Mouse (Mus musculus): ENCODE data around the gene Armc7. TPM values are rescaled to one million over a fixed set of nuclear protein-coding genes. Genes with fewer than 3 reads are reported as not detected.
A peak's percentile ranks its signal among the peaks of the same experiment; 100 is the strongest.
"Not testable (repeated sequence)": the region's sequence is repeated elsewhere in the genome, so short reads cannot be mapped to it uniquely, and the experiment has no call there.

Armc7 gene
- polyA plus RNA-seq, 1 experiment from 2014 or later, result 7.6 TPM

DNA sequence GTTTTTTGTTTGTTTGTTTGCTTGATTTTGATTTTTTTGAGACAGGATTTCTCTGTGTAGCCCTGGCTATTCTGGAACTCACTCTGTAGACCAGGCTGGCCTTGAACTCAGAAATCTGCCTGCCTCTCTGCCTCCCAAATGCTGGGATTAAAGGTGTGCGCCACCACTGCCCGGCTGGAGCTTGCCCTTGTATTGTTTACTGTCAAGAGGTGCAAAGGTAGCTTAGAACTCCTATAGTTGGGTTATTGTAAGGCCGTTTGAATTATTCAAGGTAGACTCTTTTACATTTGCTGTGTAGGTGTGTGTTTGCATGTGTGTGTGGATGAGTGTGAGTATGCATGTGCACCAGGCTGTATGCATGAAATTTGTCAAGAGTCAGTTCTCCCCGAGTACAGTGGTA is 1.2 kb downstream of the Armc7 start:
- DNase-seq (ENCODE audit: low spot score); H3K27ac ChIP-seq (replicated peaks; ENCODE audit: low read depth, low read length); H3K27me3 ChIP-seq (replicated peaks; ENCODE audit: control insufficient read depth, insufficient read depth, low read length); H3K9me3 ChIP-seq (ENCODE audit: control insufficient read depth, low read length); ATAC-seq (ENCODE audit: low read depth); H3K36me3 ChIP-seq (ENCODE audit: control insufficient read depth, insufficient read depth, low read length): not testable (repeated sequence)
- 84% methylated on average over 4 of the region's 4 CpGs for WGBS
- peak overlapping the region; percentile 84; the same call in 1 of the 2 replicates for H3K9ac ChIP-seq (ENCODE audit: low read depth, low read length)
- H3K4me1 ChIP-seq (ENCODE audit: control insufficient read depth, insufficient read depth, low read length), result peaks cover 10% of the 10 kb centered on the region; the same call in 1 of the 2 replicates
- peak overlapping the region; percentile 72; the same call in 1 of the 2 replicates for H3K4me3 ChIP-seq (ENCODE audit: low read depth, low read length)
- peak overlapping the region; percentile 81 for H3K4me2 ChIP-seq (ENCODE audit: low read depth, low read length)

DNA sequence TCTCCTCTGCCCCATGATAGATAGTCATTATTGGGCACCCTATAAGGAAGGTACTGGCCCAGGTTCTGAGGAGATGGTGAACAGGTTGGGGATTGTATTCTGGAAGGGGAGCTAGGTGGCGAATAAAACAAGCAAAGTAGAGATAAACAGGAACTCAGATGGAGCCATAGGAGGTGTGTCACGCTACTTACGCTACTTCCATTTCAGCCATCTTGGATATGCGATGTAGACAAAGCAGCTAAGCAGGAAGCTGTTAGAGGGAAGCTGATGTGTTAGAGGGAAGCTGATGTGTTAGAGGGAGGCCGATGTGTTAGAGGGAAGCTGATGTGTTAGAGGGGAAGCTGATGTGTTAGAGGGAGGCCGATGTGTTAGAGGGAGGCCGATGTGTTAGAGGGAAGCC is 1.9 kb downstream of the Armc7 start:
- H3K27me3 ChIP-seq (replicated peaks; ENCODE audit: control insufficient read depth, insufficient read depth, low read length); H3K9ac ChIP-seq (ENCODE audit: low read depth, low read length); H3K36me3 ChIP-seq (ENCODE audit: control insufficient read depth, insufficient read depth, low read length); H3K9me3 ChIP-seq (ENCODE audit: control insufficient read depth, low read length); DNase-seq (ENCODE audit: low spot score); ATAC-seq (ENCODE audit: low read depth); H3K4me3 ChIP-seq (ENCODE audit: low read depth, low read length); H3K27ac ChIP-seq (replicated peaks; ENCODE audit: low read depth, low read length): not testable (repeated sequence)
- peaks cover 10% of the 10 kb centered on the region; the same call in 1 of the 2 replicates for H3K4me1 ChIP-seq (ENCODE audit: control insufficient read depth, insufficient read depth, low read length)
- 0 out of 2 replicates have a peak overlapping the region, but pooled peaks have one; percentile 81 for H3K4me2 ChIP-seq (ENCODE audit: low read depth, low read length)
- WGBS, result 84% methylated on average over 7 of the region's 7 CpGs

DNA sequence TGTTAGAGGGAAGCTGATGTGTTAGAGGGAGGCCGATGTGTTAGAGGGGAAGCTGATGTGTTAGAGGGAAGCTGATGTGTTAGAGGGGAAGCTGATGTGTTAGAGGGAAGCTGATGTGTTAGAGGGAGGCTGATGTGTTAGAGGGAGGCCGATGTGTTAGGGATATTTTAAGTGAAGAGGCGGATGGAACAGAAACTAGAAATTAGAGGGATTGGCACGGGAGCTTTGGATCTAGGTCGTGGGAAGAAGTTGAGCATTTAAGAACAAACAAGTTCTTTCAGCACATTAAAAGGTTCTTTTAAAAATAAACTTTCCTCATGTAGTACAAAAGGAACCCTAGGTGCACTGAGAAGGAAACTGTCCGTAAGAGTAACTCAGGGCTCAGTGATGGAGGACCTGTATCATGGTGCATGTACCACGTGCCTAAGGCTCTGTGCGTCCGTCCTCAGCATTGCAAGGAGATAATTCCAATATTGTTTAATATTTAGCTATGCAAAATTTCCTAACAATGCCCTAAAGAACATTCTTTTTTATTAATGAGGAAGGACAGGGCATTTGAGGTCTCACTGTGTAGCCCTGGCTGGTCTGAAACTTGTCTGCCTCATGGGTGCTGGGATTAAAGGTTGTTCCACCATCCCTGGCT is 3.0 kb downstream of the Armc7 start:
- Histone ChIP-seq H3K36me3 (ENCODE audit: control insufficient read depth, insufficient read depth, low read length) (0 out of 2 replicates have a peak, but pooled peaks cover 9% of the 10 kb centered on the region), H3K4me1 (ENCODE audit: control insufficient read depth, insufficient read depth, low read length) (peaks cover 10% of the 10 kb centered on the region; the same call in 1 of the 2 replicates), H3K9ac (ENCODE audit: low read depth, low read length) (no peak overlapping the region), H3K4me3 (ENCODE audit: low read depth, low read length) (no peak overlapping the region), H3K9me3 (ENCODE audit: control insufficient read depth, low read length) (no peaks in the 10 kb centered on the region), H3K27ac (replicated peaks; ENCODE audit: low read depth, low read length) (no peak overlapping the region), H3K27me3 (replicated peaks; ENCODE audit: control insufficient read depth, insufficient read depth, low read length) (no peaks in the 10 kb centered on the region), H3K4me2 (ENCODE audit: low read depth, low read length) (no peak overlapping the region)
- DNase-seq (ENCODE audit: low spot score) (no peak), ATAC-seq (ENCODE audit: low read depth) (no peak)
- WGBS, result 82% methylated on average over 9 of the region's 9 CpGs

DNA sequence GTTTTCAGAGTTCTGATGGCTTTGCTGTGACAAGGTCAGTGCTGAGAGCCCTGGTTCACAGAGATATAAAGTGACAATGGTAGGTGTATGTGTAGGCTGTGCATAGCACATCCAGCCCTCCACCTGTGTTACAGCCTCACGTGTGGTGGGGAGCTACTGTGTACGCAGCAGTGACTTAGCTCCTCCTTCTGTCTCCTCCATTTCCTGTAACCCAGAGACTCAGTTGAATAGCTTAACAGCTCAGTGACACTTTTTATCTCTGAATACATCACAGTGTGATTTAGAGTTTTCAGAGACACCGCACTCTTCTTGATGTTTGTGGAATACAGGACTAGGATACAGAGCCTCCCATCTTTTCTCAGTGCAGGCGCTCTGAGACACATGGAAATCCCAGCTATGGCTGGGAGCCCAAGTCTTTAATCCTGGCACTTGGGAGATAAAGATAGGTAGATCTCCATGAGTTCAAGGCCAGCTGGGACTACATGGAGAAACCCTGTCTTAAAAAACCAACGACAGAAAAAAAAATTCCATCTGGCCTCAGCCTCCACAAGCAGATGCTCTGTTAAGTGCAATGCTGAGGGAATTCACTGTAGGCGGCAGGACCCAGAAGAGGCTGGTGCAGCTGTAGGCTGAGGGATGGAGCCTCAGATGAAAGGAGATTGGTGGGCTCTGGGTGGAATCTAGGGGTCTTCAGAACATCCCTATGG is 6.2 kb downstream of the Armc7 start:
- Histone ChIP-seq H3K36me3 (ENCODE audit: control insufficient read depth, insufficient read depth, low read length) (peaks cover 12% of the 10 kb centered on the region; the same call in 1 of the 2 replicates), H3K4me1 (ENCODE audit: control insufficient read depth, insufficient read depth, low read length) (peaks cover 3% of the 10 kb centered on the region; the same call in 1 of the 2 replicates), H3K9ac (ENCODE audit: low read depth, low read length) (peak overlapping the region; percentile 30; the same call in 1 of the 2 replicates), H3K9me3 (ENCODE audit: control insufficient read depth, low read length) (no peaks in the 10 kb centered on the region), H3K4me3 (ENCODE audit: low read depth, low read length) (no peak overlapping the region), H3K27me3 (replicated peaks; ENCODE audit: control insufficient read depth, insufficient read depth, low read length) (no peaks in the 10 kb centered on the region), H3K27ac (replicated peaks; ENCODE audit: low read depth, low read length) (no peak overlapping the region), H3K4me2 (ENCODE audit: low read depth, low read length) (no peak overlapping the region)
- DNase-seq (ENCODE audit: low spot score), result no peak
- 87% methylated on average over 6 of the region's 6 CpGs for WGBS
- ATAC-seq (ENCODE audit: low read depth), result no peak

DNA sequence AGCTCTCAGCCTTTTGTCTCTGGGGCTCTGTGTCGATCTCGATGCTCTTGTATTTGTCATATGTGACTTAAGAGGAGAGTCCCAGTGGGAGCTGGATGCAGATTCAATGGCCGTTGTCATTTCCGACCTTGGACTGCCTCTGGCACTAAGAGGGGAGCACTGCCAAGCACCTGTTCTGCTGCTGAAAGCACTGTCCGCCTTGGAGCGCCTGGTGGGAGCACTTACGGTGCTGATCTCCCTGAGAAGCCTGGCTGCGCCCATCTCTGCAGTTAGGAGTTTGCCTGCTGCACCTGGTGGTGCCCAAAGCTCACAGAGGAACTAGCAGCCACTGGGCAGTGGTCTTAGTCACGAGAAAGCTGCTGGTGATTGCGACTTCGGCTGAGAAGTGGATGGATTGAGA is 7.8 kb downstream of the Armc7 start:
- H3K36me3 ChIP-seq (ENCODE audit: control insufficient read depth, insufficient read depth, low read length), result peaks cover 12% of the 10 kb centered on the region; the same call in 1 of the 2 replicates
- no peak for DNase-seq (ENCODE audit: low spot score)
- no peak for ATAC-seq (ENCODE audit: low read depth)
- WGBS, result 64% methylated on average over 11 of the region's 11 CpGs
- no peak overlapping the region for H3K9ac ChIP-seq (ENCODE audit: low read depth, low read length)
- no peak overlapping the region for H3K4me3 ChIP-seq (ENCODE audit: low read depth, low read length)
- H3K4me2 ChIP-seq (ENCODE audit: low read depth, low read length), result no peak overlapping the region
- no peaks in the 10 kb centered on the region for H3K9me3 ChIP-seq (ENCODE audit: control insufficient read depth, low read length)
- no peak overlapping the region for H3K27ac ChIP-seq (replicated peaks; ENCODE audit: low read depth, low read length)
- H3K27me3 ChIP-seq (replicated peaks; ENCODE audit: control insufficient read depth, insufficient read depth, low read length), result no peaks in the 10 kb centered on the region
- H3K4me1 ChIP-seq (ENCODE audit: control insufficient read depth, insufficient read depth, low read length), result no peaks in the 10 kb centered on the region

DNA sequence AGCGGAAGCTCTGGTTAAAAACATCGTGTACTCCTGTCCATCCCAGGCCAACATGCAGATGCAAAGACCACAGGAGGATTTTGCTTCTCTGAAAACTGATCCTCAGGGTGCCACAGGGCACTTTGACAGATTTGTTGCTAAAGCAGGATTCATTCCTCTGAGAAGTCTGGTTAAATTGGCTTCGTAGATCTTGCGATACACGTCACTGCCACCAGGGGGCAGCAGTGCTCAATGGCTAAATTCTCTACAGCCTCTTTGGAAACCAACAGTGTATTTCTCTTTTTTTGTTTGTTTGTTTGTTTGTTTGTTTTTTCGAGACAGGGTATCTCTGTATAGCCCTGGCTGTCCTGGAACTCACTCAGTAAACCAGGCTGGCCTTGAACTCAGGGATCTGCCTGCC is 8.3 kb downstream of the Armc7 start:
- DNase-seq (ENCODE audit: low spot score), result peak; percentile 61
- Histone ChIP-seq H3K9me3 (ENCODE audit: control insufficient read depth, low read length) (no peaks in the 10 kb centered on the region), H3K4me1 (ENCODE audit: control insufficient read depth, insufficient read depth, low read length) (no peaks in the 10 kb centered on the region), H3K9ac (ENCODE audit: low read depth, low read length) (no peak overlapping the region), H3K27ac (replicated peaks; ENCODE audit: low read depth, low read length) (no peak overlapping the region), H3K36me3 (ENCODE audit: control insufficient read depth, insufficient read depth, low read length) (peaks cover 15% of the 10 kb centered on the region; the same call in 1 of the 2 replicates), H3K4me2 (ENCODE audit: low read depth, low read length) (no peak overlapping the region), H3K4me3 (ENCODE audit: low read depth, low read length) (no peak overlapping the region), H3K27me3 (replicated peaks; ENCODE audit: control insufficient read depth, insufficient read depth, low read length) (no peaks in the 10 kb centered on the region)
- ATAC-seq (ENCODE audit: low read depth), result no peak
- WGBS, result 19% methylated on average over 6 of the region's 6 CpGs

DNA sequence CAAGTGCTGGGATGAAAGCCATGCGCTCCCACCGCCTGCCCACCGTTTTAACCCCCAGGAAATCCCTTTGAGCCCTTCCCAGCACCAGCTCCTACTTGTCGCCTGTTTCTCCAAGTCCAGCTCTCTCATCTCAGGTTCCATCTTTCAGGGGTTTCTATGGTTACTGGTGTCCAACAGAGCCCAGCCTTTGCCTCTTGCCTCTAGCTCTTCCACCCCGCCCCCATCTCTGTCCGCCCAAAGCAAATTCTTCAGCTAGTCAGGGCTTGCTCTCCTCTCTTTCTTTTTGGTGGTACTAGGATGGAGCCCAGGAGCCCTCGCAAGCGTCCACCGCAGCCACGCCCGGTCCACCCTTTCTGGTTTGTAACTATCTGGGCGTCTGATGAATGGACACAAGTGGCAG is 9.7 kb downstream of the Armc7 start:
- H3K27me3 ChIP-seq (replicated peaks; ENCODE audit: control insufficient read depth, insufficient read depth, low read length), result no peaks in the 10 kb centered on the region
- no peak overlapping the region for H3K4me3 ChIP-seq (ENCODE audit: low read depth, low read length)
- ATAC-seq (ENCODE audit: low read depth) (peak; percentile 56; the same call in 1 of the 2 replicates), DNase-seq (ENCODE audit: low spot score) (peak; percentile 69)
- peaks cover 22% of the 10 kb centered on the region; the same call in 1 of the 2 replicates for H3K36me3 ChIP-seq (ENCODE audit: control insufficient read depth, insufficient read depth, low read length)
- 46% methylated on average over 12 of the region's 12 CpGs for WGBS
- no peak overlapping the region for H3K9ac ChIP-seq (ENCODE audit: low read depth, low read length)
- no peak overlapping the region for H3K4me2 ChIP-seq (ENCODE audit: low read depth, low read length)
- no peaks in the 10 kb centered on the region for H3K4me1 ChIP-seq (ENCODE audit: control insufficient read depth, insufficient read depth, low read length)
- H3K9me3 ChIP-seq (ENCODE audit: control insufficient read depth, low read length), result no peaks in the 10 kb centered on the region
- H3K27ac ChIP-seq (replicated peaks; ENCODE audit: low read depth, low read length), result 0 out of 2 replicates have a peak overlapping the region, but pooled peaks have one; percentile 21

DNA sequence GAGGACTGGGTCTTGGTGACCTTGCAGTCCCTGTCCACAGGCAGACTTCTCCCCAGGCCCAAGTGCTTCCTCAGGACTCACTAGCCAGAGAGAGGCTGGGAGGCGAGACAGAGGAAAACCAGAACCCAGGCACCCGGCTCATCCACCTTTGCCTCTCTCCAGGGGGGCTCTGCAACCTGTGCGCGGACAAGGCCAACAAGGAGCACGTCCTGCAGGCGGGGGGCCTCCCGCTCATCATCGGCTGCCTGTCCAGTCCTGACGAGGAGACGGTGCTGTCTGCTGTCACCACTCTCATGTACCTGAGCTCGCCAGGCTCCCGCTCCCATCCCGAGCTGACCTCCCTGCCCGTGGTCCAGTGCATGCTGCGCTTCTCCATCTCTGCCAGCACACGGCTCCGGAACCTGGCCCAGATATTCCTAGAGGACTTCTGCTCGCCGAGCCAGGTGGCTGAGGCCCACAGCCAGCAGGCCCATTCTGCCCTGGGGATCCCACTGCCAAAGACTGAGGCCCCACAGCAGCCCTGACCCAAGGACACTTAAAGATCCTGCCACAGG is 13.2 kb downstream of the Armc7 start:
- H3K4me1 ChIP-seq (ENCODE audit: control insufficient read depth, insufficient read depth, low read length), result peaks cover 12% of the 10 kb centered on the region; the same call in 1 of the 2 replicates
- no peak overlapping the region for H3K9ac ChIP-seq (ENCODE audit: low read depth, low read length)
- ATAC-seq (ENCODE audit: low read depth) (no peak), DNase-seq (ENCODE audit: low spot score) (no peak)
- H3K27ac ChIP-seq (replicated peaks; ENCODE audit: low read depth, low read length), result no peak overlapping the region
- no peaks in the 10 kb centered on the region for H3K9me3 ChIP-seq (ENCODE audit: control insufficient read depth, low read length)
- no peak overlapping the region for H3K4me3 ChIP-seq (ENCODE audit: low read depth, low read length)
- H3K36me3 ChIP-seq (ENCODE audit: control insufficient read depth, insufficient read depth, low read length), result peaks cover 16% of the 10 kb centered on the region; the same call in 1 of the 2 replicates
- WGBS, result 86% methylated on average over 18 of the region's 19 CpGs
- no peaks in the 10 kb centered on the region for H3K27me3 ChIP-seq (replicated peaks; ENCODE audit: control insufficient read depth, insufficient read depth, low read length)
- no peak overlapping the region for H3K4me2 ChIP-seq (ENCODE audit: low read depth, low read length)
